Mouse (Mus musculus) heart, embryonic 13.5 days (tissue): ENCODE data around the gene Ube4b. TPM values are rescaled to one million over a fixed set of nuclear protein-coding genes. Genes with fewer than 3 reads are reported as not detected.

Experiments
- ATAC-seq: fragments of 200-750 bp; cut with Nextera tagmentation; 2 replicates; pipeline ENCODE4 v1.8.0; 2017; ENCODE audit warnings: moderate TSS enrichment; ENCODE audit not compliant: insufficient number of reproducible peaks, low FRiP score, low TSS enrichment; ENCODE audit errors: extremely low read depth
- H3K27ac ChIP-seq: fragments of 300-500 bp; sonication (generic); replicated peaks from 2 replicates; pipeline ENCODE4 v1.5.1; 2015; ENCODE audit warnings: moderate library complexity, mild to moderate bottlenecking, inconsistent platforms
- H3K27me3 ChIP-seq: fragments of 300-500 bp; sonication (generic); replicated peaks from 2 replicates; pipeline ENCODE4 v1.6.1; 2015; ENCODE audit warnings: mild to moderate bottlenecking, inconsistent platforms
- H3K36me3 ChIP-seq: fragments of 300-500 bp; sonication (generic); 2 replicates; pipeline ENCODE4 v1.6.1; 2015; ENCODE audit warnings: mild to moderate bottlenecking, inconsistent platforms
- H3K4me1 ChIP-seq: fragments of 300-500 bp; sonication (generic); 2 replicates; pipeline ENCODE4 v1.6.1; 2015; ENCODE audit warnings: inconsistent platforms
- H3K4me2 ChIP-seq: fragments of 300-500 bp; sonication (generic); 2 replicates; pipeline ENCODE4 v1.6.1; 2015; ENCODE audit warnings: inconsistent platforms, mild to moderate bottlenecking, moderate library complexity
- H3K4me3 ChIP-seq: fragments of 300-500 bp; sonication (generic); 2 replicates; pipeline ENCODE4 v1.5.1; 2015; ENCODE audit warnings: moderate library complexity, mild to moderate bottlenecking, inconsistent platforms
- H3K9ac ChIP-seq: fragments of 300-500 bp; sonication (generic); 2 replicates; pipeline ENCODE4 v1.6.1; 2015; ENCODE audit warnings: inconsistent platforms, mild to moderate bottlenecking, moderate library complexity
- H3K9me3 ChIP-seq: fragments of 300-500 bp; sonication (generic); 2 replicates; pipeline ENCODE4 v1.6.1; 2016; ENCODE audit warnings: inconsistent platforms
- WGBS: fragments of 180-500 bp; shearing (Covaris S2); methylation state at CpG from one replicate; pipeline ENCODE4 v1.1.7; 2015; ENCODE audit warnings: mixed read lengths; 5-methylcytosine and 5-hydroxymethylcytosine counted together
- polyA plus RNA-seq: library from polyadenylated mRNA; unstranded; fragments of >200 nt; fragmentation: Nextera tagmentation; extraction: Ambion mirVana; gene quantifications from 2 replicates; pipeline ENCODE4 v1.2.1, GENCODE M21; 2015

The Ube4b gene
- polyA plus RNA-seq, 1 experiment from 2014 or later, result 32.3 TPM

GRCm38 (mm10) chr4:149393311-149393995 is 33.1 kb downstream of the Ube4b start:
- Histone ChIP-seq H3K9ac (no peak overlapping the region), H3K27ac (no peak overlapping the region), H3K4me1 (peaks cover 61% of the 10 kb centered on the region), H3K9me3 (no peaks in the 10 kb centered on the region), H3K4me3 (no peak overlapping the region), H3K27me3 (no peaks in the 10 kb centered on the region), H3K36me3 (peaks cover 53% of the 10 kb centered on the region), H3K4me2 (no peak overlapping the region)
- ATAC-seq, result no peak
- WGBS, result 84% methylated on average over 12 of the region's 12 CpGs

DNA sequence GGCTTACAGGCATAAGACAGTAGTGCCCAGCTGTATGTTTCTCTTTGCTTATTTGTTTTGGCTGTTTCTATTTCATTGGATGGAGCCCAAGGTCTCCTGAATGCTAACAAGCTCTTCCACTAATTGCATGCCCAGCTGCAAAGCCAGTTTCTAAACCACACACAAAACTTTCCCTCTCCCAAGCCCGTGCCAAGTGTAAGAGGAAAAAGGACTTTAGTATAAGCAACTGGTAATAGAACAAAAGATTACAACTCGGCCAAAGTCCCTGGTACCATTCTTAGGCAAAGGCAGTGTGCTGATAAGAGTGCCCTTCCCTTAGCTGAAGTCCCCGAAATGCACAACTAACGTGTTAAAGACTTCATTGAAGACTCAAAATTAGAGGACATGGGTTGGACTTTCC is 34.2 kb downstream of the Ube4b start:
- 38% methylated on average over 4 of the region's 4 CpGs for WGBS
- ATAC-seq, result no peak
- Histone ChIP-seq H3K27me3 (no peaks in the 10 kb centered on the region), H3K4me1 (peaks cover 50% of the 10 kb centered on the region), H3K4me3 (no peak overlapping the region), H3K36me3 (peaks cover 52% of the 10 kb centered on the region), H3K27ac (peak overlapping the region; percentile 41; the same call in 1 of the 2 replicates), H3K4me2 (no peak overlapping the region), H3K9ac (no peak overlapping the region), H3K9me3 (no peaks in the 10 kb centered on the region)

DNA sequence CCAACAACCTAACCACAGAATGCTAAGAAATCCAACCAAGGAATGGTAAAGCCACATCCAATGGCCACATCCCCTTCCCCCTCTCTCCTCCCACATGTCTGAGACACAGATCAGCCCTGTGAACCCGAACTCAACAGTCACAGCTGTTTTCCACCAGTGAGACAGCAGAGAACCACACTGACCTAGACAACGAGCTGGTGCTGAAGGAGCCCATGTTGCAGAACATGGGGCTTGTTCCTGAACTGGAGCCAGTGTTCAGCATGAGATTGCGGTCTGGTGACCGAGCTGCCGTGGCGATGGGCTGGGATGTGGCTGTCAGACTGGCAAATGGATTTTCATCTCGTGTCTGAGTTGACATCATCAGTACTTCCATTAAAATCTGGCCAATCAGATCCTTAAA is 45.5 kb downstream of the Ube4b start:
- Histone ChIP-seq H3K4me1 (no peaks in the 10 kb centered on the region; the same call in 1 of the 2 replicates), H3K27ac (no peak overlapping the region), H3K9me3 (no peaks in the 10 kb centered on the region), H3K36me3 (peaks cover 98% of the 10 kb centered on the region), H3K9ac (no peak overlapping the region), H3K4me2 (no peak overlapping the region), H3K4me3 (no peak overlapping the region), H3K27me3 (no peaks in the 10 kb centered on the region)
- ATAC-seq, result no peak
- 74% methylated on average over 7 of the region's 7 CpGs for WGBS

DNA sequence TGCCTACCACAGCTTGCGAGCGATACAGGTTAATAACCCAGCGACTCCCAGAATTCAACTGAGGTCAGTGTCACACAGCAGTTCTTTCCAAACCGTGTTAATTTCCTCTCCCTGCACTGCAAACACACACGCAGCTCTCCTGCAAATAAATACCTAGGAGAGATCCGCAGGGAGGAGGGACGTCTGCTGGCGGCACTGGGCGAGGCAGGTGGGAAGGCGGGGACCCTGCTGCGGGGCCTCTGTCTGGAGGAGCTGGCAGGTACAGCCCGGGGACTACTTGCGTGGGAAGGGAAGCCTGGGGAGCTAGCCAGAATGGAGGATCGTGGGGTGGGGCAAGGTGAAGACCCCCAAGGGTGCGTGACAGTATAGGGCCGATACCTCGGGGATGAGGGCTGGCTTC is 46.7 kb downstream of the Ube4b start:
- Histone ChIP-seq H3K4me1 (no peaks in the 10 kb centered on the region; the same call in 1 of the 2 replicates), H3K27me3 (no peaks in the 10 kb centered on the region), H3K27ac (no peak overlapping the region), H3K36me3 (peaks cover 98% of the 10 kb centered on the region), H3K4me3 (no peak overlapping the region), H3K9ac (no peak overlapping the region), H3K9me3 (no peaks in the 10 kb centered on the region), H3K4me2 (no peak overlapping the region)
- WGBS, result 93% methylated on average over 17 of the region's 17 CpGs
- ATAC-seq, result no peak

GRCm38 (mm10) chr4:149378819-149379218 is 47.7 kb downstream of the Ube4b start:
- no peaks in the 10 kb centered on the region for H3K27me3 ChIP-seq
- H3K9ac ChIP-seq, result no peak overlapping the region
- WGBS, result 75% methylated on average over 8 of the region's 8 CpGs
- H3K36me3 ChIP-seq, result peaks cover 98% of the 10 kb centered on the region
- no peak for ATAC-seq
- H3K4me2 ChIP-seq, result no peak overlapping the region
- H3K9me3 ChIP-seq, result no peaks in the 10 kb centered on the region
- H3K27ac ChIP-seq, result no peak overlapping the region
- no peaks in the 10 kb centered on the region; the same call in 1 of the 2 replicates for H3K4me1 ChIP-seq
- no peak overlapping the region for H3K4me3 ChIP-seq

DNA sequence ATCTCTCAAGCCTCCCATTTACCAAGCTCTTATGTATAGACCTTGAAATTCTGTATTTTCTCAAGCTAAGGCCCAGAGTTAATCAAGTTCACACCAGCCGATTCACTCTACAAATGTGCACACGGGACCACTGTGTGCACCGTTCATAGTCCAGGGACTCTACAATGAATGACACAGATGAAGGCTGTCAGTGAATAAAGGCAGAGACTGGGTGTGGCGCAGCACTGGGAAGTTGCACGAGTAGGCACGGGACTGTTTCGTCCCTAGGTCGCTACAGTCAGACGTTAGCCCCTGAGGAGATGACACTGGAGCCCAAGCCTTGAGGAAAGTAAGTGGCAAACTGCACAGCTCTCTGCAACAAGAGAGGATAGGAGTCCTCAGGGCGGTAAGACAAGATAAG is 50.5 kb downstream of the Ube4b start:
- H3K9me3 ChIP-seq, result no peaks in the 10 kb centered on the region
- no peak for ATAC-seq
- H3K4me2 ChIP-seq, result no peak overlapping the region
- 82% methylated on average over 10 of the region's 10 CpGs for WGBS
- no peaks in the 10 kb centered on the region; the same call in 1 of the 2 replicates for H3K4me1 ChIP-seq
- no peaks in the 10 kb centered on the region for H3K27me3 ChIP-seq
- no peak overlapping the region for H3K9ac ChIP-seq
- no peak overlapping the region for H3K27ac ChIP-seq
- peaks cover 100% of the 10 kb centered on the region for H3K36me3 ChIP-seq
- H3K4me3 ChIP-seq, result no peak overlapping the region

- H3K9ac ChIP-seq, result no peak overlapping the region
- 83% methylated on average over 11 of the region's 11 CpGs for WGBS
These were observed 51.9 kb downstream of the Ube4b start for GRCm38 (mm10) chr4:149374662-149375061.

GRCm38 (mm10) chr4:149373927-149374326 is 52.6 kb downstream of the Ube4b start:
- H3K4me3 ChIP-seq, result no peak overlapping the region
- no peak overlapping the region for H3K9ac ChIP-seq
- H3K27ac ChIP-seq, result no peak overlapping the region
- no peaks in the 10 kb centered on the region for H3K9me3 ChIP-seq
- 81% methylated on average over 9 of the region's 9 CpGs for WGBS
- no peaks in the 10 kb centered on the region; the same call in 1 of the 2 replicates for H3K4me1 ChIP-seq
- H3K27me3 ChIP-seq, result no peaks in the 10 kb centered on the region
- no peak for ATAC-seq
- peaks cover 99% of the 10 kb centered on the region for H3K36me3 ChIP-seq
- H3K4me2 ChIP-seq, result no peak overlapping the region

More at GRCm38 (mm10) chr4:149374662-149375061, 51.9 kb downstream of the Ube4b start:
- Histone ChIP-seq H3K27me3 (no peaks in the 10 kb centered on the region), H3K4me2 (no peak overlapping the region), H3K4me3 (no peak overlapping the region), H3K36me3 (peaks cover 99% of the 10 kb centered on the region), H3K9me3 (no peaks in the 10 kb centered on the region), H3K27ac (no peak overlapping the region), H3K4me1 (no peaks in the 10 kb centered on the region; the same call in 1 of the 2 replicates)
- ATAC-seq, result no peak

GRCm38 (mm10) chr4:149373431-149373830 is 53.1 kb downstream of the Ube4b start:
- no peaks in the 10 kb centered on the region for H3K27me3 ChIP-seq
- WGBS, result 68% methylated on average over 5 of the region's 5 CpGs
- ATAC-seq, result no peak
- no peak overlapping the region for H3K4me3 ChIP-seq
- no peaks in the 10 kb centered on the region; the same call in 1 of the 2 replicates for H3K4me1 ChIP-seq
- no peaks in the 10 kb centered on the region for H3K9me3 ChIP-seq
- H3K27ac ChIP-seq, result no peak overlapping the region
- H3K4me2 ChIP-seq, result no peak overlapping the region
- H3K36me3 ChIP-seq, result peaks cover 99% of the 10 kb centered on the region
- no peak overlapping the region for H3K9ac ChIP-seq

DNA sequence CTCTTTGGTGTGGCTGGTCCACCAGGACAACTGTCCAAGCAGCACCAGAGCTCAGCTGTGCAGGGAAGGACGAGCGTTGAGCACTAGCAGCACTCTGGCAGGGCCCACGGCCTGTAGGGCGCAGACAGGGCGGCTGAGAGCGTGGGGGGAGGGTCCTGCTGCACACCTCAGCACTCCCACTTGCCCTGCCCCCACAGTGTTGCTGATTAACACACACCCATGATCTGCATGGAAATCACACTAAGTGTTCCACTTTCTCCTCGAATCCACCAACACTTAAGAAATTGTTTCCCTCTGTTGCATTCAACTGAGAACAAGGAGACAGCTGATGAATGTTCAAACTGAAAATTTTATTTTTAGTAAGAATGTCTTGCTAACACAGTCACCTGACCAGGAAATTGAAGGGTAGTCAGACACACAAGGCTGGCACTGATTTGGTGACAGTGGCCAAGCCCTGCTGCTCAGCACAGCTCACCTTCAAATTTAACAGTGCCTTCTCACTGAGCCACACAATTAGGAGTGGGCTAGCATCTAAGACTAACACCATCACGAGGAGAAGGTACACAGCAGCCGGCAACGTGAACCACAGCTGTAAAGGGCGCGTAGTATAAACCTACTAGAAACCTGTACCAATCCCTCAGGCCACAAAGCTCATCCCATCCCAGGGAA is 60.7 kb downstream of the Ube4b start:
- WGBS, result 53% methylated on average over 12 of the region's 12 CpGs
- H3K27ac ChIP-seq, result peak overlapping the region; percentile 90
- H3K36me3 ChIP-seq, result peaks cover 84% of the 10 kb centered on the region
- ATAC-seq, result no peak
- H3K4me2 ChIP-seq, result peak overlapping the region; percentile 13; the same call in 1 of the 2 replicates
- no peaks in the 10 kb centered on the region for H3K9me3 ChIP-seq
- no peaks in the 10 kb centered on the region for H3K27me3 ChIP-seq
- no peak overlapping the region for H3K4me3 ChIP-seq
- H3K4me1 ChIP-seq, result peaks cover 49% of the 10 kb centered on the region
- peak overlapping the region; percentile 42; the same call in 1 of the 2 replicates for H3K9ac ChIP-seq

DNA sequence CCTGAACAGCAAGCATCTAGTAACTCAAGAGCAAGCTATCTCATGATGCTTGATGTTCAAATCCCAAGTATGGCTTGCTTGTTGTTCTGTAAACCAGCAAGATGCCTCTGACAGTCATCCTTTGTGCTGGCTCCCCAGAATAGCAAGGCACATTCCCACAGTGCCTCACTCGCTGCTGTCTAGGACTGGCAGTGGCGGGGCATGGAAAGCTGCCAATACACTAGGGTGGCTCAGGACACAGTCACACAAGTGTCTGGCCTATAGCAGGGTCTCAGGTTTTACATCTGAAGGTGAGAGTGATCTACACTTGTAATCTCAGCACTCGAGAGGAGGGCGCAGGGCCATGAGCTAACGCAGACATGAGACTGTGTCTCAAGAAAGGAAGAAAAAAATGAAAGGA is 61.7 kb downstream of the Ube4b start:
- Histone ChIP-seq H3K27ac (peak overlapping the region; percentile 90), H3K36me3 (peaks cover 85% of the 10 kb centered on the region), H3K4me1 (peaks cover 53% of the 10 kb centered on the region), H3K4me2 (no peak overlapping the region), H3K9ac (peak overlapping the region; percentile 50; the same call in 1 of the 2 replicates), H3K27me3 (no peaks in the 10 kb centered on the region), H3K4me3 (no peak overlapping the region), H3K9me3 (no peaks in the 10 kb centered on the region)
- ATAC-seq, result no peak
- WGBS, result 40% methylated on average over 5 of the region's 5 CpGs
